Mouse (Mus musculus): ENCODE results near the gene Spryd4. TPM values are rescaled to one million over a fixed set of nuclear protein-coding genes. Genes with fewer than 3 reads are reported as not detected.

Spryd4 gene
- total RNA-seq, 2 experiments from 2014 or later = 9.5 to 10.4 TPM

- TF ChIP-seq CTCF (IDR thresholded peaks at IDR 0.05) = no peak
- Histone ChIP-seq H3K27ac (no peak overlapping the region), H3K4me3 (no peak overlapping the region)
- intact Hi-C loops (cut with DNase I) = no loop called here
- DNase-seq (ENCODE audit: extremely low spot score in 1 of 2, low spot score in 2 of 2) = no peak
Observed at GRCm38 (mm10) chr10:128239140-128239539, 27.5 kb upstream of the Spryd4 start.

GRCm38 (mm10) chr10:128237807-128238480 lies 26.3 kb upstream of the Spryd4 start:
- no peak overlapping the region for H3K27ac ChIP-seq
- DNase-seq (ENCODE audit: extremely low spot score in 1 of 2, low spot score in 2 of 2) = peak in 1 of 2 experiments; percentile 30
- intact Hi-C loops (cut with DNase I) = no loop called here

DNA sequence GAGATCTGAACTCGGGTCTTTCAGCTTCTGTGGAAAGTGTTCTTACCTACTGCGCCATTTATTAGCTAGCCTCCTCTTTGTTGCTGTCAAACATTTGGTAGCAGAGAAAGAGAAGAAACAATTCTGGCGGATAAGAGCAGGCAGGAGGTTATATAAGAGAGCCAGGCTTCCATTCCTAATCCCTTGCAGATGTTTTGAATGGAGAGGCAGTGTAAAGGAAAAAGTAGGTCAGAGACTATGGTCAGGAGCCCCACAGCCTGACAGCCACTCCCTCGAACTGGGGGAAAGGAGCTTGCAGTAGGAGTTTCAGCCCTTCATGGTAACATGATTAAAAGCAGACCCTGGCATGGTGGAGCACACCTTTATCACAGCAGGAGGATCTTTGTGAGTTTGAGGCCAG lies 24.7 kb upstream of the Spryd4 start:
- no peak overlapping the region for H3K27ac ChIP-seq
- H3K4me3 ChIP-seq = no peak overlapping the region
- no peak for TF ChIP-seq CTCF (IDR thresholded peaks at IDR 0.05)
- intact Hi-C loops (cut with DNase I) = no loop called here
- no peak for DNase-seq (ENCODE audit: extremely low spot score in 1 of 2, low spot score in 2 of 2)

More at GRCm38 (mm10) chr10:128237807-128238480, 26.3 kb upstream of the Spryd4 start:
- no peak for TF ChIP-seq CTCF (IDR thresholded peaks at IDR 0.05)
- no peak overlapping the region for H3K4me3 ChIP-seq

GRCm38 (mm10) chr10:128232420-128232985 lies 20.9 kb upstream of the Spryd4 start:
- Histone ChIP-seq H3K4me3 (peak overlapping the region; percentile 75), H3K27ac (peak overlapping the region; percentile 95)
- intact Hi-C loops (cut with DNase I) = loop anchor here (1.0 to 5.0 kb wide), 2 partner anchors 21 to 40 kb away; partner anchors contain the start of genes Spryd4 and Stat2
- TF ChIP-seq CTCF (IDR thresholded peaks at IDR 0.05) = peak; percentile 82
- peak; percentile 26 to 51 for DNase-seq (ENCODE audit: extremely low spot score in 1 of 2, low spot score in 2 of 2)

DNA sequence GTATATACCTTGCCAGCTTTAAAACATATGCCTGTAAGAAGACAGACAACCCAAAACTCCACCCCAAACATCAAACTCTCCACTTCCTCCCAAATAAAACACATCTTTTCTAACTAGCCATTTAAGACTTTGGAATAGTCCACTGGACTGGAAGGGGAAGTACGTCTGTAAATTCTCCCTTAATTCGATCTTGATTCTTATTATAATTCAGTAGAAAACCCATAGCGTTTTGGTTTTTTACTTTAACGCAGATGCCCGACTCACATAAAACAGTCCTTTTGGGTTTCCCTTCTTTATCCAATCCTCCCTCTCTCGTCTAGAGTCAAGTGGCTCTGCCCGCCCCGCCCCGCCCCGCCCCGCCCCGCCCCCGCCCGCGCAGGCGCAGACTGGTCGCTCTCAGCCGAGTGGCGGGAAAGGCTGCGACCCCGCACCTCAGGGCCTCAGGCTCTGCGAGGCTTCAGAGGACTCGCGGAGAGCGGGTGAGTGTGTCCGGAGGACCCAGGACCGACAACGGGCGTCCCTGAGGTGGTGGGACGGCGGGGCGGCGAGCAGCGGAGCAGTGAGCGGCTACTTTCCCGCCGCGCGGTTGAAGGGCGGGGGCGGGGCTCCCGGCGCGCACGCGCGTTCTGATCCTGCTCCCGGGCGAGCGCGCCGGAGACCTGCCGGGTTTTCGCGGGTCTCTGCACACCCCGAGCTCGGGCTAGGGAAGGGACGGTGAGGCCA lies 20.3 kb upstream of the Spryd4 start, which contains the start of gene Timeless:
Gene Timeless (plus strand): TSS at position 369 of the 723 bp plus-strand sequence.
- no peak for TF ChIP-seq CTCF (IDR thresholded peaks at IDR 0.05)
- peak; percentile 86 for DNase-seq (ENCODE audit: extremely low spot score in 1 of 2, low spot score in 2 of 2)
- intact Hi-C loops (cut with DNase I) = loop anchor here (1.0 to 5.0 kb wide), 2 partner anchors 21 to 40 kb away; partner anchors contain the start of genes Spryd4 and Stat2
- Histone ChIP-seq H3K27ac (peak within 1 kb of the TSS; percentile 95), H3K4me3 (peak within 1 kb of the TSS; percentile 75)

- peak overlapping the region; percentile 75 for H3K4me3 ChIP-seq
- DNase-seq (ENCODE audit: extremely low spot score in 1 of 2, low spot score in 2 of 2) = no peak
- no peak for TF ChIP-seq CTCF (IDR thresholded peaks at IDR 0.05)
- H3K27ac ChIP-seq = no peak overlapping the region
- intact Hi-C loops (cut with DNase I) = loop anchor here (5.0 kb wide), 1 partner anchor 41 kb away; the partner anchor contains the start of gene Stat2
Observed at GRCm38 (mm10) chr10:128231146-128231545, 19.5 kb upstream of the Spryd4 start.

DNA sequence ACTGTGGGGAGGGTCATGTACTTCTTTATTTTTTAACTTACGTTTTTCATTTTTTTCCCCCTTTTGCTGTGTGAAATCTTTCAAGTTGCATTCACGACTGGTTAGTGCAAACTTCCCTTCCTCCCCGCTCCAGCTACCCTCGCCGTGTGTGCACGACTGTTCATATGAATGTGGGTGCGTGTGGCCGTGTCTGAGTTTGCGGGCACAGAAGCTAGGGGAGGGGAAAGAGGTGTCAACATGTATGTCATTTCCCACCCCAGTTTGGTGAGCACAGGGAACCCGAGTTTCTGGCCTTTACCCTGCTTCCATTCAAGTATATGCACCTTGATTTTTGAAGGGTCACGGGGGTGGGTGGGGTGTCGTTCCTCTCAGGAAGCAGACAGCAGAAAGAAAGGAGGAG lies 19.0 kb upstream of the Spryd4 start:
- TF ChIP-seq CTCF (IDR thresholded peaks at IDR 0.05) = no peak
- intact Hi-C loops (cut with DNase I) = loop anchor here (5.0 kb wide), 1 partner anchor 42 kb away; the partner anchor contains the start of gene Stat2
- H3K4me3 ChIP-seq = no peak overlapping the region
- H3K27ac ChIP-seq = no peak overlapping the region
- no peak for DNase-seq (ENCODE audit: extremely low spot score in 1 of 2, low spot score in 2 of 2)

DNA sequence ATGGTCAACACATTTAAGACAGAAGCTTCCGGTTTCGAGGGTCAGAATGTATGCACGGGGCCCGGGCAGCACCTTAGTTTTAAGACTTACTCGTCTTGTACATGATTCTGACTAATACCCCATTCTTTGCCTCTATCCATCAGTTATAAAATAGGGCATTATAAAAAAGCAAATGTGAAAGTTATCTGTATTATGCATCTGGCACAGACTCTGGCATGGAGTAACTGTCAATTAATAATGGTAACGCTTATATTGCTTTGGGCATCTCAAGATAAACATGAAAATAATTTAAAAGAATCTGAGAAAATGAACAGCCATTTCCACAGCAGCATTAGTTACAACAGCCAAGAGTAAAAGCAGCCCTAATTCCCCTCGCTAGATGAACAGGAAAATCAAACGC lies 16.4 kb upstream of the Spryd4 start:
- no peak for DNase-seq (ENCODE audit: extremely low spot score in 1 of 2, low spot score in 2 of 2)
- no peak for TF ChIP-seq CTCF (IDR thresholded peaks at IDR 0.05)
- intact Hi-C loops (cut with DNase I) = no loop called here
- Histone ChIP-seq H3K27ac (no peak overlapping the region), H3K4me3 (no peak overlapping the region)

- DNase-seq (ENCODE audit: extremely low spot score in 1 of 2, low spot score in 2 of 2) = no peak
- intact Hi-C loops (cut with DNase I) = no loop called here
- no peak for TF ChIP-seq CTCF (IDR thresholded peaks at IDR 0.05)
- Histone ChIP-seq H3K27ac (no peak overlapping the region), H3K4me3 (no peak overlapping the region)
Observed at GRCm38 (mm10) chr10:128227592-128227991, 16.0 kb upstream of the Spryd4 start.

- intact Hi-C loops (cut with DNase I) = no loop called here
- no peak for DNase-seq (ENCODE audit: extremely low spot score in 1 of 2, low spot score in 2 of 2)
- TF ChIP-seq CTCF (IDR thresholded peaks at IDR 0.05) = no peak
- Histone ChIP-seq H3K27ac (no peak within 1 kb of the TSS), H3K4me3 (no peak within 1 kb of the TSS)
Observed at GRCm38 (mm10) chr10:128225538-128225937, 13.9 kb upstream of the Spryd4 start, which contains the start of gene Mip. Gene Mip (plus strand): TSS chr10:128225838.

DNA sequence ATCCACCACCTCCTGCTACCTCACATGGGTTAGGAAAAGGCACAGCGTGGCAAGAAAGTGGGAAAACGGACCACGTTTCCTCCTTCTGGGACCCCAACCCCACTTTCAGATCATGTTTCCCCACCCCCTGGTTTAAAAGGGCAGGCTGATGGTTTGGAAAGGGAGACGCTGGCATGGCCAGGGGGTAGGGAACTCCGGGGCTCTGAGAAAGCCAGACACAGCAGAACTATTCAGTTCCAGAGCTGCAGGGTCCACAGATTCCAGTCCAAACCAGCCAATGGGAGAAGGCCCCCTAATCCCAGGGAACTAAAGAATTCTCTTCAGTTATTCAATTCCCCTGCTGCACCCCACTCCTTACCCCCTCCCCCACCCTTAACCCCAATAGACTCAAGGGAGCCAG lies 13.5 kb upstream of the Spryd4 start:
- no peak for TF ChIP-seq CTCF (IDR thresholded peaks at IDR 0.05)
- intact Hi-C loops (cut with DNase I) = no loop called here
- Histone ChIP-seq H3K27ac (no peak overlapping the region), H3K4me3 (no peak overlapping the region)
- no peak for DNase-seq (ENCODE audit: extremely low spot score in 1 of 2, low spot score in 2 of 2)
